Mouse (Mus musculus) olfactory bulb, adult 2 months (tissue): ENCODE results near the gene Kat5. TPM values are rescaled to one million over a fixed set of nuclear protein-coding genes. Genes with fewer than 3 reads are reported as not detected.
A peak's percentile ranks its signal among the peaks of the same experiment; 100 is the strongest.

Experiments
- H3K27ac ChIP-seq: fragments of 200-500 bp; 2 replicates; pipeline ENCODE4 v1.5.1; 2012; ENCODE audit warnings: low read depth, low read length; ENCODE audit not compliant: insufficient read depth
- H3K4me1 ChIP-seq: fragments of 200-500 bp; 2 replicates; pipeline ENCODE4 v1.6.1; 2012; ENCODE audit warnings: low read length; ENCODE audit not compliant: control insufficient read depth, insufficient read depth
- H3K4me3 ChIP-seq: fragments of 200-500 bp; 2 replicates; pipeline ENCODE4 v1.5.1; 2012; ENCODE audit warnings: mild to moderate bottlenecking, low read depth, low read length, moderate library complexity; ENCODE audit not compliant: insufficient read depth
- CTCF ChIP-seq: fragments of 200-500 bp; IDR thresholded peaks from 2 replicates; pipeline ENCODE4 v1.5.1; 2012; ENCODE audit warnings: low read depth, mild to moderate bottlenecking, low read length, moderate library complexity; ENCODE audit not compliant: insufficient read depth
- POLR2A ChIP-seq: fragments of 200-500 bp; IDR thresholded peaks from 2 replicates; pipeline ENCODE4 v1.6.1; 2012; ENCODE audit warnings: mild to moderate bottlenecking, low read depth, low read length, moderate library complexity; ENCODE audit not compliant: insufficient read depth
- WGBS: fragments of 180-500 bp; shearing (Covaris S2); methylation state at CpG from one replicate; pipeline ENCODE4 v1.1.7; 2018; 5-methylcytosine and 5-hydroxymethylcytosine counted together
- polyA plus RNA-seq: library from polyadenylated mRNA; stranded (reverse); fragments of >200 nt; gene quantifications from 2 replicates; pipeline ENCODE4 v1.2.4, GENCODE M21; 2012; ENCODE audit warnings: low replicate concordance; ENCODE audit not compliant: missing spikeins, insufficient read depth, insufficient read length

The Kat5 gene
- polyA plus RNA-seq, result not detected in 2 replicates

- Histone ChIP-seq H3K4me3 (peak within 1 kb of the TSS; percentile 67), H3K27ac (peak within 1 kb of the TSS; percentile 99), H3K4me1 (peaks cover 18% of the 10 kb centered on the region)
- under 1% methylated on average over 55 of the region's 55 CpGs for WGBS
- peak; percentile 71 for TF ChIP-seq POLR2A
- no peak for TF ChIP-seq CTCF
Observed at GRCm38 (mm10) chr19:5609547-5610404, at the start of gene Kat5. Kat5 (minus strand) TSS chr19:5610237.

- TF ChIP-seq CTCF, result no peak
- no peak for TF ChIP-seq POLR2A
- H3K4me1 ChIP-seq, result peaks cover 15% of the 10 kb centered on the region
- 18% methylated on average over 43 of the region's 43 CpGs for WGBS
- no peak overlapping the region for H3K27ac ChIP-seq
- peak overlapping the region; percentile 47 for H3K4me3 ChIP-seq
Observed at GRCm38 (mm10) chr19:5654720-5655298, 44.8 kb upstream of the Kat5 start.

GRCm38 (mm10) chr19:5653969-5654719 is 44.1 kb upstream of the Kat5 start:
- Histone ChIP-seq H3K27ac (no peak overlapping the region), H3K4me1 (peaks cover 21% of the 10 kb centered on the region), H3K4me3 (peak overlapping the region; percentile 47)
- TF ChIP-seq CTCF (no peak), POLR2A (no peak)
- WGBS, result 14% methylated on average over 62 of the region's 62 CpGs

GRCm38 (mm10) chr19:5652570-5652969 is 42.5 kb upstream of the Kat5 start:
- no peak overlapping the region for H3K4me3 ChIP-seq
- peaks cover 31% of the 10 kb centered on the region for H3K4me1 ChIP-seq
- no peak overlapping the region for H3K27ac ChIP-seq
- TF ChIP-seq POLR2A (no peak), CTCF (no peak)
- WGBS, result 81% methylated on average over 6 of the region's 6 CpGs

- TF ChIP-seq POLR2A (no peak), CTCF (no peak)
- H3K4me1 ChIP-seq, result peaks cover 31% of the 10 kb centered on the region
- H3K27ac ChIP-seq, result no peak overlapping the region
- WGBS, result 67% methylated on average over 13 of the region's 13 CpGs
- H3K4me3 ChIP-seq, result no peak overlapping the region
Observed at GRCm38 (mm10) chr19:5651502-5652274, 41.7 kb upstream of the Kat5 start.

- TF ChIP-seq POLR2A (no peak), CTCF (no peak)
- Histone ChIP-seq H3K27ac (peak overlapping the region; percentile 64; the same call in 1 of the 2 replicates), H3K4me3 (peak overlapping the region; percentile 38), H3K4me1 (peaks cover 22% of the 10 kb centered on the region)
- 66% methylated on average over 6 of the region's 6 CpGs for WGBS
Observed at GRCm38 (mm10) chr19:5649298-5649741, 39.3 kb upstream of the Kat5 start.

- WGBS, result 12% methylated on average over 26 of the region's 26 CpGs
- TF ChIP-seq POLR2A (0 out of 2 replicates have a peak, but pooled peaks have one; percentile 10), CTCF (no peak)
- H3K4me3 ChIP-seq, result peak overlapping the region; percentile 38
Observed at GRCm38 (mm10) chr19:5648401-5649297, 38.6 kb upstream of the Kat5 start.

More at GRCm38 (mm10) chr19:5648401-5649297, 38.6 kb upstream of the Kat5 start:
- Histone ChIP-seq H3K27ac (peak overlapping the region; percentile 64), H3K4me1 (peaks cover 16% of the 10 kb centered on the region)
